Mouse (Mus musculus) stomach, postnatal 0 days (tissue): ENCODE data around the gene Robo2.

ENCODE experiments used
- CTCF ChIP-seq: IDR thresholded peaks from 2 replicates; pipeline ENCODE4 v1.5.1; 2016; ENCODE audit warnings: antibody characterized with exemption, low read depth, mild to moderate bottlenecking, moderate library complexity
- EP300 ChIP-seq: optimal IDR thresholded peaks from 2 replicates; pipeline ENCODE3; 2016; ENCODE audit warnings: antibody characterized with exemption

GRCm38 (mm10) chr16:74200024-74200703, 211.5 kb downstream of the Robo2 start:
- TF ChIP-seq EP300 (no peak), CTCF (no peak)
